8 mouse cellular contexts compared by ENCODE assay signal in the genomic region with DNA sequence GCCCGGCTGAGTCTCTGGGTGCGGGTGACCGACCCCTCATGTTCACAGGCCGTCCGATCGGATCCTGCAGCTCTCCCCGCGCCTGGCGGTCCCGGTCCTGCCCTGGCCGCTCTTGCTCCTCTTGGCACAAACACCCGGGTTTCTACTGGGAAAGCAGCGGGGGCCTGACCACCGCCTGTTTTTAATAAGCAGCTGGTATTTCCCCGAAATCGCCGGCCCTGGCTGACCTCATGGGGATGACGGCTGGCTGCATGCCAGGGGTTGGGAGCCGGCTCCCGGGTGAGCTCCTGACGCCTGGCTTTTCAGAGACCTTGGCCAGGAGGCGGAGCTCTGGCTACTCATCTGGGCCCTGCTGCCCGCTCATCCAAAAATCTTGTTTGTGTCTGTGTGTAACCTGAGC. TPM values are rescaled to one million over a fixed set of nuclear protein-coding genes. Genes with fewer than 3 reads are reported as not detected.
DNase-seq lines count a peak whose midpoint lies in the region; ATAC-seq lines count a peak whose summit lies in the region.

No protein-coding gene starts in this region.

- H3K4me3 ChIP-seq in hindbrain, embryonic 10.5 days: peak overlapping the region; percentile 59
- peak overlapping the region; percentile 47 for H3K4me3 ChIP-seq in lung, embryonic 15.5 days

- no peaks in the 10 kb centered on the region for H3K9me3 ChIP-seq in hindbrain, embryonic 10.5 days
- no peaks in the 10 kb centered on the region for H3K9me3 ChIP-seq in lung, embryonic 15.5 days

- no peaks in the 10 kb centered on the region for H3K36me3 ChIP-seq in hindbrain, embryonic 10.5 days
- no peaks in the 10 kb centered on the region for H3K36me3 ChIP-seq in lung, embryonic 15.5 days

- H3K27me3 ChIP-seq in hindbrain, embryonic 10.5 days (ENCODE audit: insufficient read depth, poor library complexity, severe bottlenecking): peaks cover 47% of the 10 kb centered on the region
- 0 out of 2 replicates have a peak, but pooled peaks cover 4% of the 10 kb centered on the region for H3K27me3 ChIP-seq in lung, embryonic 15.5 days

- H3K4me2 ChIP-seq in lung, embryonic 15.5 days: peak overlapping the region; percentile 88

- under 1% methylated on average over 23 of the region's 23 CpGs for WGBS in hindbrain, embryonic 10.5 days
- under 1% methylated on average over 23 of the region's 23 CpGs for WGBS in lung, embryonic 15.5 days

- peak; percentile 77 for ATAC-seq in lung, embryonic 15.5 days (ENCODE audit: borderline replicate concordance, extremely low read depth, low FRiP score, low TSS enrichment)

- DNase-seq in Muller cell, postnatal 12 days (ENCODE audit: inconsistent ontology term): peak; percentile 99
- DNase-seq in cerebellum, adult 8-10 months: peak; percentile 76
- DNase-seq in frontal cortex, adult 2 months (ENCODE audit: extremely low spot score in 1 of 2, low spot score in 1 of 2): peak; percentile 36 to 72
- peak; percentile 83 for DNase-seq in hindbrain, embryonic 10.5 days (ENCODE audit: low spot score)
- DNase-seq in layer of hippocampus, adult 9-11 months: peak; percentile 82
- peak; percentile 91 for DNase-seq in retina, postnatal 1 day
- no peak for DNase-seq in T-cell, adult 2 months (ENCODE audit: low spot score)

- H3K9ac ChIP-seq in lung, embryonic 15.5 days: peak overlapping the region; percentile 53

- peaks cover 25% of the 10 kb centered on the region for H3K4me1 ChIP-seq in hindbrain, embryonic 10.5 days (replicated peaks)
- peaks cover 47% of the 10 kb centered on the region for H3K4me1 ChIP-seq in lung, embryonic 15.5 days

- H3K27ac ChIP-seq in hindbrain, embryonic 10.5 days: peak overlapping the region; percentile 84
- peak overlapping the region; percentile 67 for H3K27ac ChIP-seq in lung, embryonic 15.5 days

RNA-seq across cellular contexts. Expression of a gene that starts 16.2 kb away (rescaled TPM):
- 0.06 TPM in 1 of 2 replicates, not detected in the other for polyA plus RNA-seq in frontal cortex, adult 2 months (2012; rRNA removed)
- not detected in 2 replicates for polyA plus RNA-seq in hindbrain, embryonic 10.5 days (2016; fragmentation: Nextera tagmentation; extraction: Ambion mirVana)
- polyA plus RNA-seq in lung, embryonic 15.5 days (2015; fragmentation: Nextera tagmentation; extraction: Ambion mirVana): not detected in 2 replicates

RNA-seq across cellular contexts. Expression of a gene that starts 32.1 kb away (rescaled TPM):
- not detected in 2 replicates for polyA plus RNA-seq in frontal cortex, adult 2 months (2012; rRNA removed)
- polyA plus RNA-seq in hindbrain, embryonic 10.5 days (2016; fragmentation: Nextera tagmentation; extraction: Ambion mirVana): not detected in 2 replicates
- not detected in 2 replicates for polyA plus RNA-seq in lung, embryonic 15.5 days (2015; fragmentation: Nextera tagmentation; extraction: Ambion mirVana)

RNA-seq across cellular contexts. Expression of a gene that starts 34.8 kb away (rescaled TPM):
- 6.9 and 9.1 TPM in 2 replicates for polyA plus RNA-seq in frontal cortex, adult 2 months (2012; rRNA removed)
- 31.6 and 38.7 TPM in 2 replicates for polyA plus RNA-seq in hindbrain, embryonic 10.5 days (2016; fragmentation: Nextera tagmentation; extraction: Ambion mirVana)
- polyA plus RNA-seq in lung, embryonic 15.5 days (2015; fragmentation: Nextera tagmentation; extraction: Ambion mirVana): 78.8 and 79.7 TPM in 2 replicates

RNA-seq across cellular contexts. Expression of a gene that starts 40.1 kb away (rescaled TPM):
- polyA plus RNA-seq in frontal cortex, adult 2 months (2012; rRNA removed): 0.32 and 0.46 TPM in 2 replicates
- 2.0 TPM in 1 of 2 replicates, not detected in the other for polyA plus RNA-seq in hindbrain, embryonic 10.5 days (2016; fragmentation: Nextera tagmentation; extraction: Ambion mirVana)
- 19.8 and 68.6 TPM in 2 replicates for polyA plus RNA-seq in lung, embryonic 15.5 days (2015; fragmentation: Nextera tagmentation; extraction: Ambion mirVana)

RNA-seq across cellular contexts. Expression of a gene that starts 44.8 kb away (rescaled TPM):
- 0.06 and 0.15 TPM in 2 replicates for polyA plus RNA-seq in frontal cortex, adult 2 months (2012; rRNA removed)
- not detected in 2 replicates for polyA plus RNA-seq in hindbrain, embryonic 10.5 days (2016; fragmentation: Nextera tagmentation; extraction: Ambion mirVana)
- not detected in 2 replicates for polyA plus RNA-seq in lung, embryonic 15.5 days (2015; fragmentation: Nextera tagmentation; extraction: Ambion mirVana)
